Mouse (Mus musculus) cerebellum, adult (tissue): Measurements from ENCODE around the gene Abcg1.

Source experiments
- ATAC-seq: cut with Nextera tagmentation; 2 replicates; pipeline ENCODE4 v1.9.2; 2017; ENCODE audit warnings: mild to moderate bottlenecking, moderate library complexity, mixed read lengths; ENCODE audit not compliant: insufficient number of reproducible peaks, low FRiP score, low TSS enrichment

Gene Abcg1

DNA sequence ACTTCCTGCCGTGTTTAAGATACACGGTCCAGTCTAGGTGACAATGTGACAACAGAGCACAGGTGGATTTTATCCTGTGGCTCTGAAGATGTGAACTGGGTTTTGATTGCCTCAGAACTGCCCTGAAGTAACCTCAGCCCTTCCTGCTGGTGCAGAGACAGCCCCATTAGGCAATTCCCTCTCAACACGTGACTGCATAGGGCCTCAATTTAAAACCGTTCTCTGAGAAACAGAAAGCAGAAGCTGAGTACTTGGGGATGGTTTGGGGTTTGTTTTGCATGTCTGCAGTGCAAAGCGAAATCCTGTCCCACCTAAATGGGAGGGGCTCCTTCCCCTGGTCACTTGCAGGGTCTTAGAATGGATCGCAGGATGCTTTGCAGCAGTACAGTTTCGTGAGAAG is 17.8 kb upstream of the Abcg1 start:
- ATAC-seq: no peak

GRCm38 (mm10) chr17:31040421-31040820 is 17.1 kb upstream of the Abcg1 start:
- ATAC-seq: no peak

DNA sequence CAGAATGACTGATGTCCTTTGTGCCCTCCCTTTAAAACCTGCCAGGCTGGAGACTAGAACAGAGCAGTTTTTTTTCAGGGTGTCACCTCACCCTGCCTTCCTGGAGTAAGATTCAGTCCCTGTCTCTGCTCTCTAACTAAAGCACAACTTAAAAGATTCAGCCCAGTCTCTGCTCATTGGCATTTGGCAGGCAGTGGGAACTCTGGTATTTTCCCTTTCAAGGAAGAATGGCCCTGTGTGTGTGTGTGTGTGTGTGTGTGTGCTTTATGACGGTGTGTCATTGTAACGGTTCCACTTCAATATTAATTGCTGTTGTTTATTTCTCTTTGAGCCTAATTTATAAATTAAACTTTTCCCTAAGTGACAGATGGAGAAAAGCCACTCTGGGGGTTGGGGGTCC is 14.7 kb upstream of the Abcg1 start:
- no peak for ATAC-seq

DNA sequence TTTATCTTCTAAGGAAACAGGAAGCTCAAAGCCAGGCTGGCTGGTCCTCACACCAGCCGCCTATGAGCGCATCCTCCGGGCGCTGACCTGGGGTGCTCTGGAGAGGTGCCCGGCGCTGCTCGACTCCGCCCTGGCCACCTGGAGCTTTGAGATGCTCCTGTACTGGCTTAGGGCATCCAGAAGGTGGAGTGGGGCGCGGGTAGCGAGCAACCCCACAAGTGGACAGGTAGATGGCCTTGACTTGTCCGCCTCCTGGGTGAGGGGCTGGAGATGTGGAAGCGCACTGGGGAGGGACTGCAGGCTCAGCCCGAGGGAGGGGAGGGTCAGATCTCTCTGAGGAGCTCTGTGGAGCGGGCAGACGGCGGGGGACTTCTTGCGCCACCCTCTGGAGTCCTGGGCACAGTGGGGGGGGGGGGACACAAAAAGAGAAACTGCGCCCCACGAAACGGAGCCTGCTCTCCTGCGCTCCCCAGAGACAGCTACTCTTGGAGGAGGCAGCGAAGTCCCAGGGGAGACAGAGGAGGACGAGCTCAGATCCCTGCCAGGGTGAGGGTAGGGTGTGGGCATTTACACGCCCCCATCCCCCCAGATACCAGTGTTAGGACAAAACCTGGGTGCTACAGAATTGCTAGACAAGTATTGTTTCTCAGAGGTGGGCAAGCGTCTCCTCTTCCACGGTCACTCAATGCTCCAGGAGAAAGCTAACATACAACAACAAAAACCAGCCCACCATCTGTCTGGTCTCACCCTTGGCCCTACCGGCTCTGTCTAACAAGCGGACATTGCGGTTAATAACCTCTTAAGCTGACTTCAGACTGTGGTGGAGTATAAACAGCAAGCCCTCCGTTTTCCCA is 643 bp downstream of the Abcg1 start:
- peak; percentile 43 for ATAC-seq

DNA sequence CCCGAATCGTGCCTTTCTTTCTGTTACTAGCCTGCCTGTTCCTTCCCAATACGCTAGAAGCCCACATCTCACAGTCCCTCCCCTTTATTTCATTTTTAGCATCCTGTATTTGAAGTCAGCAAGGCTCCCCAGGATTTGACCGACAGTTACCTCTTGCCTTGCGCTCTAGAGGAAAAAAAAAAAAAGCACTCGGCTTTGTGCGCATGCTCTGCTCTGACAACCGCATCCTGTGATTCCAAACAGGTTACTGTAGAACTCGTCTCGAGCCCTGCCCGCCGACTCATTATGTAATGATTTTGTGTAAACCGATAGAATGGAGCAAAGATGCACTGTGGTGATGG is 1.2 kb downstream of the Abcg1 start:
- peak; percentile 72 for ATAC-seq

DNA sequence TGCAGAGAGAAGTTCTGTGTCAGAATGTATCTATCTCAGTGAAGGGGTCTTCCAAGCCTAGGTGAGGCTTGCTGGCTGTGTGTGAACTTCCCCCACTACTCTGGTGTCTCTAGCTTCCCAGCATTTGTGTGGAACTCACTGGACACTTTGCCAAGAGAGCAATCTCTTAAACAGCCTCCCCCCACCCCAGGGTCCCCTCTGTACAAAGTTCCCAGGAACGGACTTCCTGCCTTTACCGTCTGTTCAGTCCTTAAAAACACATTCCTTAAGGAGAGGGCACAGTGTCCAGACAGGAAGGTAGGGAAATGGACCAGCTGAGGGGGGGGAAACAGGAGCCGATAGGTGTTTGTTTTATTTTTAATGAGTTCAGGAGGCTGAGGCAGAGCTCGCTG is 2.7 kb downstream of the Abcg1 start:
- ATAC-seq: no peak

DNA sequence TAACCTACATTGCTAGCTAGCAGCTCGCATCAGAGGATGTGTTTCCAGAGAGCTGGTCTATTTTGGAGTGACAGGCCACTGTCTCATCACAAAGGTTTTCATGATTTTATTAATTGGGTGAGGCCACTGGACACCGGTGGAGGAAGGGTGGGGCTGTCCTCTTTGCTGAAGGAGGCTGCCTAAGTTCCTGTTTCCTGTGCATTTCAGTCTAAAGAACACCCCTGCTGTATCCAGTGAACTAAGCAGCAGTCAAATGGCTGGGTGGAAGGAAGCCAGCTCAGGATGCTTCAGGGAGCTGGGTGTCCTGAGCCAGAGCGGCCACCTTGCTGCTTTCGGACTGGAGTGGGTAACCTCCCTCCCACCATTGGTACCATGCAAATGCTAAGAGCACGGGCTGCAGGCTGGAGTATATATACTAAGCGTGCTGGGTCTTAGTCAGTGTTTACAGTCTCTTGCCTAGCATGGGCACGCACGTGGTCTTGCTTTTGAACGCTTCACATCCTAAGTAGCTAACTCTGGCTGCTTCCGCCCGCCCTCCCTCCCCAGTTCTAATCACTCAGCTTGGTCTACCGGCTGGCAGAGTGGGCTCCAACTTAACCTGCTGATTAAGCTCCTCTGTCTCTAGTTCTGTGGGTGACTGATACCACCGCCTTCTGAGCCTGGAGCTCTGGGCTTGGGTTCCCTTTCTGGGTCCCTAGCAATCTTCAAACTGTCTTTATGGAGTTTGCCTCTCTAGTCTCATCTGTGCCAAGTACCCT is 3.3 kb downstream of the Abcg1 start:
- no peak for ATAC-seq

- no peak for ATAC-seq
These were observed 4.0 kb downstream of the Abcg1 start for GRCm38 (mm10) chr17:31061346-31062095.

DNA sequence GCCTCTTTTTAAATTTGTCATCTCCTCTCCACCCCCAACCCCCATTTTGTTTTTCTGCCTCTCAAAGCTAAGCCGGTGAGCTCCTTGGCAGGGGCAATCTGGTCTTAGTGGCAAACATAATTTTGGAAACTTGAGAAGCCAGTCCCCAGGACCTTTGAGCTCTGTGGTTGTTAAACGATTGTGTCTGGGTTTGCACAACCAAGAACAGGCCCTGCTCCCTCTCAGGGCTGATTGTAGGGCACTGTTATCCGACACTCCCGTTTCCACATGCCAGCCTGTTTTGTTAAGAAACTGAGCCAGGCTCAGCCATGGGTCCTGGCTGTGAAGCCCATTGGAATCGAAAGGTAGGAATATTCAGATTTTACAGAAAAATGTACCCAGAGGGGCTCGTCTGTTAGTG is 8.6 kb downstream of the Abcg1 start:
- no peak for ATAC-seq

DNA sequence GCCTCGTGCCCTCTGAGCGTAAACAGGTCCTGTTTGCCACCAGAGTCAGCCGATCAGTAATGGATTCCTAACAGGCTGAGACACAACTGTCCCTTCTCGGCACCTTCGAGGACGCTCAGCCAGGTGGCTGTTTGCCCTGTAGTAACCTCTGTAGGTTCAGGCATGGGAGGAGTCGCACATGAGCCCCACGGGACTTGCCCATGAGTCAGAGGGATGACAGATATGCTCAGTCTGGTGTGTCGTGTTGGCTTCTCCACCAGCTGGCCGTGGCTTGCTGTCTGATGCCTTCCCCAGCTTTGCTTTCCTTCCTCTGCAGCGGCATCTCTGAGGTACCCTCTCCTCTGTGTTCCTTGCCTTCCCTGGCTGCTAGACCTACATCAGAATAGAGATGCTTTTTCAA is 9.6 kb downstream of the Abcg1 start:
- ATAC-seq: no peak

GRCm38 (mm10) chr17:31069121-31069520 is 11.6 kb downstream of the Abcg1 start:
- ATAC-seq: no peak

DNA sequence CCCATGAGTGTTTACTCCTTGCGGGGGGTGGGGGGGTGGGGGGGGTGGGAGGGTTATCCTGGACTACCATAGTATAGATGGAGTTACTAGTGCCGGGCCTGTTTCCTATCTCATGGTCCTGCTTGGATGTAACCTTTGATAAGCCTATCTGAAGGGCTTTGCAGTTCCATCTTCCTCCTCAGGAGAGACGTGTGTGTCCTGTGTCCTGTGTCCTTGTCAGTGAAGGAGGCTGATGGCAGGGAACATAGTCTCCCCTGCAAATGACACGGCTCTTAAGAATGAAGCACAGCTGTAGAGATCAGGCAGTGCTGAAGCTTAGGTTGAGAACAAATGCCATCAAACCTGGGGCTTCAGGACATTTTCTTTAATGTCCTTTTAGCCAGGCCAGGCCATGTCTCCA is 12.4 kb downstream of the Abcg1 start:
- ATAC-seq: no peak

DNA sequence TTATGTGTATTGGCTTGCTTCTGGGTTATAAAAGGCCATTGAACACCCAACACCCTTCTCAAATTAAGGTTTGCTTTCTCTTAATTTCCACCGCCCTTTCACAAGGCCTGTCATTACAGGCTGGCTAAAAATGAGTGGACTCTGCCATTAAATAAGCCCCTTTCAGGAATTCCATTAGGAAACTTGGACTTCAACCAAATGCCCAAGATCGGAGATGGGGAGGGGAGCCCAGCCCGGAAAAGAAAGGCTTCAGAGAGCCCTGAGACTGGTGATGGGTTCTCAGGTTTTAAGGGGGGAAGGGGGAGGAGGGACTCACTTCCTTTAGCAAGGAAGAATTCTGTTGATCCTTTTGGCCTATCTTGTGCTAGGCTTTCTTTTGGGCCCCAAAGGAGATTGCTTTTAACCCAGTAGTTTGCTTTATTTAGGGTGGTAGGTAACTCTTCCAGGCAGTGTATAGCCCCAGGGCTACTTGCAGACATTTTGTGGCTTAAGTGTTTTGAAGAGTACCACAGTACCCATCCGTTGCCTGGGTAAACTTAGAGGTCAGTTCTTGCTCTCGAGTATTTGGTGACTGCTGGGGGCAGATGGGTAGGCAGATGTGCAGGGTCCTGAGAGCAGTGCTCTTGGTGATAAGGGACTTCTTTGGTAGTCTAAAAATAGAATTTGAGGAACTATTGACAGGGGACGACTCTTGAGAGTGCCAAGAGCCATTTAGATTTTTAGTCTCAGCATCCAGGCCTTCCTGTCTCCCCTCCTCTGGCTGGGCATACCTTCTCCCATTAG is 13.1 kb downstream of the Abcg1 start:
- ATAC-seq: no peak

GRCm38 (mm10) chr17:31071421-31072301 is 14.2 kb downstream of the Abcg1 start:
- no peak for ATAC-seq

GRCm38 (mm10) chr17:31072872-31073271 is 15.4 kb downstream of the Abcg1 start:
- no peak for ATAC-seq

- peak; percentile 79 for ATAC-seq
These were observed 16.0 kb downstream of the Abcg1 start for GRCm38 (mm10) chr17:31073273-31074052.

GRCm38 (mm10) chr17:31074053-31074590 is 16.6 kb downstream of the Abcg1 start:
- no peak for ATAC-seq

DNA sequence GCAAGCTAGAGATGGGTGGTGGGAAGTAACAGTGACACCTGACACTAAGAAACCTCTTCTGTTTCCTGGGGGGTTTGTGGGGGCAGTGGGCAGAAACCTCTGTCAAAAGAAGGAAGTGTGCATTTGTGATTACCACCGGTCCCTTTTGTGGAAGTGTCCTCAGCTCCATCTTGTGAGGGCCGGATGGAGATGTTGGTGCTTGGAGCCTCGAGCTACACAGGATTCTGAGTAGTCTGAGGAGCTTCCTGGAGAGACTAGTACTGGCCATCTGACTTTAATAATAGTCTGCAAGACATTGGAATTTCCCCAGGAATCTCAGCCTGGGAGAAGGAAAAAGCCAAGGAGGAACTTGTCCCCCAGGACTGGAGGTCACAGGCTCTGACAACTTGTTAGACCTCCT is 17.2 kb downstream of the Abcg1 start:
- ATAC-seq: no peak
